Mouse (Mus musculus) left cerebral cortex, adult 11 months (tissue): ENCODE results near the gene Plac1.

Source experiments
- DNase-seq: peaks from one replicate; pipeline ENCODE4 v3.0.0; 2022; ENCODE audit warnings: low spot score

Gene Plac1

DNA sequence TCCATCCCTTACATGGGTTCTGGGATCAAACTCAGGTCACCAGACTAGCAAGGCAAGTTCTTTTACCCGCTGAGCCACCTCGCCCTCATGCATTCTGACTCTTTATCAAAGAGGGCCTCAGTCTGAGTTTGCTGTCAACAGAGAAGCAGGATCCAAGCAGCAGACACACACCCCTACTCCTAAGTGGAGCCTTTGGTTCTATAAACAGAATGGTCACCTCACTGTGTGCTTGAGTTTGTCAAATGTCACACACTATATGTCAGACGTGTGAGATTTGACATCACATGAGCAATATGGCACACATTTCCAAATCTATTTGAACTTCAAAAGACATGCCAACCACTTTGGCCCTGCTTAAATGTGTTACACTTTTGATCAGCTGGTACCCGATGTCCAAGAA lies 42.2 kb downstream of the Plac1 start:
- DNase-seq, result no peak

DNA sequence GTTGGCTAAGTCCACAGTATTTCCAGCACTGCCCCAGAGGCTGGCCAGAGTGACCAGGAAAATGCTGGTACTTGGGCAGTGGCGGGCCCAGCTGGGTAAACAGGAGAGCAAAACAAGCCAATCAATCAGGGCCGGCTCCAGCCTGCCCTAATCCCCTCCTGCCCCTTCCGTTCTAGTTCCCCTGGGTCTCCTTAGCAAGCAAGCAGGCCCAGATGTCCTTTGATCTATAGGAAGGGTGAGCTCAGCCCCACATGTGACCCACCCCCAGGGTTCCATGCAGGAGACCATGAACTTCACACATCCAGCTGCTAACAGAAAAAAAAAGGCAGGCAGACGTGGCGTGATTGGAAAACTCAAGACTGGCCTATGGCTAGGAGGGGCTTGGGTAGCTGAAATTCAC lies 43.5 kb downstream of the Plac1 start:
- DNase-seq, result no peak

DNA sequence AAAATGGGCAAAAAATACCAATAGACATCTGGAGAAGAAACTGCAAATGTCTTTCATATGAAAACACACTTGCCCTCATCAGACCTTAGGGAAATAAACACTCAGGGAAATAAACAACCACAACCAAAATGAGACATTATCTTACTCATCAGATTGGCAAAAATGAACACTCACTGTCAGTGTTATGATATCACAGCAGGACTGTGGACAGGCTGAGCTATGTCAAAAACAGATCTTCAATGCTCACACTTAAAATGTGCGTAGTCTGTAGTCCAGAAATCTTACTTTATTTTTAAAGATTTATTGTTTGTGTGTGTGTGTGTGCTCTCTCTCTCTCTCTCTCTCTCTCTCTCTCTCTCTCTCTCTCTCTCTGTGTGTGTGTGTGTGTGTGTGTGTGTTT lies 51.2 kb downstream of the Plac1 start:
- DNase-seq, result no peak

DNA sequence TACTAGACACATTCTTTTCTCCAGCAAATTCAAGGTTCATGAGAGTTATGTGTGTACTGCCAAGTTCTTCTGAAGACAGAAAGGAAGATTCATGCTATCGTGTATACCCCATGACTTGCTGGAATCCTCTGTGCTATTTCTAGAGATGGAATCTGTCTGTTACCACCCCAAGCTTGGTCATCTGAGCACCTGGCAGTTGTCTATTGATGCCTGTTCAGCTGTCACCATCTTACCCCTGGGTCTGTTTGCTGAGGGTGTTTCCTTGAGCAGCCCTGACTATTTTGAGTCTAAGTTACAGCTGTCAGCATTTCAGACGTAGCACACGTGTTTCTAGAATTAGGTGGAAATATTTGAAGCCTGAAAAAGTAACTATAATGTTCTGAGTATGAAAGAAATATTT lies 60.1 kb downstream of the Plac1 start:
- no peak for DNase-seq

DNA sequence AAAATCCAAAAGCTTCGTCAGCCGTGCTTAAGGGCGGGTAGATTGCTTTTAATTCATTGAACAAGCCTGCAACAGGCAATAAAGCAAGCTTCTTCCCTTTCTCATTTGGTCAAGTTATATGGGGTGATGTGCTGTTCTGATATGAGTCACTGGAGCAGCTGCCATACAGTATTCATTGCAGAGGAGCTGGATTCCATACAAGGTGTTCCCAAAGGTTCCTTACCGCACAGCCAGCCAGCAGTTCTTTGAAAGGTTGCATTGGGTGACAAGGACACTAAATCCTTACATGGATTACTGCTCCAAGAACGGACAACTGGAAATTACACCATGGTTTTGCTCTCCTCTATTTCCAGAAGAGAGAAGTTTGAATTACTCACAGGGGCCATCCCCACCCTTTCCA lies 63.6 kb downstream of the Plac1 start:
- no peak for DNase-seq

DNA sequence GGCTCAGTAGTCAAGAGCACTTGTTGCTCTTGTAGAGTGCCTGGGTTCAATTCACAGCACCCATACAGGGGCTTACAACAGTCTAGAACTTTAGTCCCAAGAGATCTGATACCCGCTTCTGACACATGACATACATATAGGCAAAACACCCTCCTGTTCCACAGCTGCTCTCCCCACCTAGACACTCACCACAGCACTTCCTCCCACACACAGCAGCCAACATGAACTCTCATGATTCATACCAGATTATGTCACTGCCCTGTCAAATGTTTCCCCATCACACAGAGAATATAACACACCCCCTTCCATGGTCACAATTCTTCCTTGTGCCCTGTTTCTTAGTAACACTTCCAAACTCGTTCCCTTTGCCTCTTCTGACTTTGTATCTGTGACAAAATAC lies 71.3 kb downstream of the Plac1 start:
- no peak for DNase-seq

DNA sequence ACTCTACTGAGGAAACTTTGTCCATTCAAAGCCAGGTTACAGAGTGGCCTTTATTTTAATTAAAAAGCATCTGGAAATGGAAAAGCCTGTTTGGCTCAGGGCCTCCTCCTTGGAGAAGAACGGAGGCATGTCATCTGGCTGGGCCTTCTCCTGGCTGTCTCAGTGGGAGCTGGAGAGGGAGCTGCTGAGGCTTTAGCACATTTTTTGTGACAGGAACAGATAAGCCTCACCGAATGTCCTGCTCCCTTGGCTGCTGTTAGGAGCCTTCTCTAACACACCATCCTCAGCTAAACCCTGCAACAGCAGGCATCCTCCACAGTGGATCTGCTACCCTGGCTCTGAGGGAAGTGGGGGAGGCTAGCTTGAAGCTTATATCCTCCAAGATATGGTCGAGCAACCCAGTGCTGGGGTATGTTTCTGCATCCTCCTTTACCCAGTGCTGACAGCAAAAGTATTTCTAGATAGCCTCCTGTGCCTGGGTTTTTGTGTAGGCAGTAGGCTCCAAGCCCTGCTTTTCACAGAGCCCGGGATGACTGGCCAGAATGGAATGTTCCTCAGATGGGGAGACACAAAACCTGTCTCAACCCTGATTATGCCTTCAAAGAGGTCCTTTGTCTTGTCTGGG lies 72.9 kb downstream of the Plac1 start:
- no peak for DNase-seq

DNA sequence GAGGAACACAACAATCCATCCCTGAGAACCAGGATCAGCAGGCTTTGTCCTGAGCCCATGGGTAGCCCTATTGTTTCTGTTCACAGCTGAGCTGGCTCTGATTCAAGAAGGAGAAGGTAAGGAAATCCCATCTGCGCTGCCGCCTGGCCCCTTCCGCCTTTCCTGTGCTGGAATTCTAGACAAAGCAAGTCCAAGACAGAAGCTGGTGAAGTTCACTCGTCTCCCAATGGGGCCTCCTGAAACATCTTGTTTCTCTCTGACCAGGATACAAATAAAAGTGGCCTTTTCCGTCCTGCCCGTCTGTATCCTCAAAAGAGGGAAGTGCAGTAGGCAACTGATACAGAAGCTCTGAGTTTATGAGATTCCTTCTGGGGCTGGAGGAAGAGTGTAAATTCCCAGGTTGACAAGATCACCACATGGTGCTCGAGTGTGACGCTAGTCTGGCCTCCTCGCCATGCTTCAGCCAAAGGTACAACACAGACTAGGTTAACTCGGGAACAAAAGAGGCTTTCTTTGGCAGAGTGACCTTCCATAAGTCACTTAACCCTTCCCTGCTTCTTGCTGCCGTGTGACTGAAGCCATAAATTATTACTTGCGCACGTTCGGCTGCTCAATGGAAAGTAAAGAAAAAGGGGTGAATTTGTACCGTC lies 73.5 kb downstream of the Plac1 start:
- no peak for DNase-seq

DNA sequence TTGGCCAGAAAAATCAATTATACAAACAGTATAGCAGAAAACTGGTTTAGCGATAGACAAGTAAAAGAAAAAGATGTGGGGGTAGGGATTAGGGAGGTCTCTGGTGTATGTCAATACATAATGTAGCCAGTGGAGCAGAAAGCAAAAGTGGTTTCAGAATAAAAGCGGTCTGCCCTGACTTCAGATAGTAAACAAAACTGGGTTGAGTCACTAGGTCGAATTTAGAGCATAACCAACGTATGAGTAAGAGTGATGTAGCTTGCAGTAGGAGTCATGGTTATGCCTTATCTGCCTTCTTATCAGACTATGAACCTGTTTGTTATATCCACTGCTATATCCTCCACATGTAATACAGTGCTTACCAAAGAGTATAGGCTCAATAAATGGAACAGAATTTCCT lies 77.3 kb downstream of the Plac1 start:
- no peak for DNase-seq

DNA sequence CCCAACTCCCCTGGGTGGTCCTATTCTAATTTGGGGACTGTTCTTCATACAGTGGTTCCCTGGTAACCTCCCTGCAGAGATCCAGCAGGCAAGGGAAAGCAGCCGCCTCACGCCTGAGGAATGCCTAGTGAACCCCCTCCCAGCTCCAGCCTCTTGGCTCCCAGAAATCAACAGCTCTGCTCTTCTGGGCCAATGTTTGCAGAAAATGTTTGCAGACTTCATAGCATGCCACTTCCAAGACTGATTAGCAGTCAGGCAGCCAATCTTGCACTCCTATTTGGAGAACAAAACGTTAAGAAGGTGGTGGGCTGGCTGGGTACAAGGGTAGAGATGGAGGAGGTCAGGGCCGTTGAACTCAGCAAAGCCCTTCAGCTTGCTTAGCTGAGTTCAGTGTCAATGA lies 78.3 kb downstream of the Plac1 start:
- DNase-seq, result no peak

DNA sequence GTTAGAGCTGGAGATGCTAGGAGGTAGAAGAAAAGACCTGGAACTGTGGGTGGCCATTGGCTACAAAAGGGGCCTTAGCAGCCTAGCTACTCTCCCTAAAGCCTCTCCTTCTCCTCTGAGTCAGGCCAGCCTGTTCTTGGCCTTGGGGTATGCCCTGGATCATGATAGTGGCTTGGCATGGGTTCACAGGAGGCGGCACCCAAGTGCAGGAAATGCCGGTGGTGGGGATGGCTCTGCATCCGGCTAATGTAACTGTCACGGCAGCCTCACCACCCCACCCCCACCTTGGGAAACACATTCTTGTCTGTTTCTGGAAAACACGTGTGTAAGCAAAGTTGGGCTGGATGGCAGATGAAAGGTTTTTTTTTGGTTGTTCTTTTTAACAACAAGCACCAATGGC lies 78.8 kb downstream of the Plac1 start:
- DNase-seq, result no peak

DNA sequence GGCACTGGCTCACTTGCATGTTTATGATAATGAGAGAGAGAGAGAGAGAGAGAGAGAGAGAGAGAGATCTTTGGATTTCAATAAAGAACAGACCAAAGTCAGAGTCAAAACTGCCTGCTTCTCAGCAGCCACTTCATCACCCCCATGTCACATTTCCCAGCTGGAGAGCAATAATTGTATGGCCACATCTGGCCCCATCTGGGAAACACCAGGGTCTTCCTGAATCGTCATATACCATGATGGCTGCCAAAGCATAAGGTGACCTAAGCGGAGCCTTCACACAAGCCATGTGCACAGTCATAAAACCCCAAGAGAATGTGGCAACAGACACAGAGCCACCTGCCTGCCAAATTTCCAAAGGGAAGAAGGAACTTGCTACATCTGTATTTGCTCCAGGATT lies 91.9 kb downstream of the Plac1 start:
- no peak for DNase-seq

DNA sequence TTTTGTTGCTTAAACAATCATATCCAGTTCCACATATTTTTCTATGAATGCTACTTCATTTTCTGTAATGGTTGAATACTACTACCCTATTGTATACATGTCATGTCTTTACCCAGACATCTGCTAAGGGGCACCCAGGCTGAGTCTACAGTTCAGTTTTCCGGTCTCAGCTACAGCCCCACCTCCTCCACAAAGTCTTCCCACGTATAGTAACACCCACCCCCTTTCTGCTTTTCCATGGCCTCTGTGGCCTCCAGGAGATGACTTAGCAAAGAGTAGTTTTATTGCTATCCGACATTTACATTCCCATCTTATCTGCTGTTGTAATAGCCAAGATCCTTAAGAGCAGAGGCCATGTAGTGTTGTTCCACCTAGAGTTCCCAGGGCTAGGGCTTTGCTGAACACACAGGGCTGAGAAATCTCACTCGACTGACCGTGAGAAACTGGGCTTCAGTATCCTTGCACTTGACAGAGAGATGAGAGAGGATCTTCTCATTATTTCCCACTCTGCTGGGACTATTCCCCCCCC lies 93.5 kb downstream of the Plac1 start:
- no peak for DNase-seq

DNA sequence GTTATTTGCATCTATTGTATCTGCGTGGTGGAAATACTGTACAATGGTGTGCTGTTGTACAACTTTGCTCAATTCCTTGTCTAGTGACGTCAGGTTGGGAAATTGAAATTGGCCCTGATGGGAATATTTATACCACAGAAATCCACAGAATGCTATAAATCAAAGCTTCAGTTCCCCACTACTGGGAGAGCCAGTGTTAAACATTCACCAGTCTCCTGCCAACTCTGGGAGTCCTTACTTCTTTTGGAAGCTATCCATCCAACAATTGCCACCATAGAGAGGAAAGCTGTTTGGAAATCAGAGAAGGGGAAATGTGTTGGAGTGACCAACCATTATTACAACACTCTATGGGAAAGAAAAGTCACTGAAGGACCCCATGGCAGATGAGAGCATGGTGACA lies 100.3 kb downstream of the Plac1 start:
- DNase-seq, result no peak

DNA sequence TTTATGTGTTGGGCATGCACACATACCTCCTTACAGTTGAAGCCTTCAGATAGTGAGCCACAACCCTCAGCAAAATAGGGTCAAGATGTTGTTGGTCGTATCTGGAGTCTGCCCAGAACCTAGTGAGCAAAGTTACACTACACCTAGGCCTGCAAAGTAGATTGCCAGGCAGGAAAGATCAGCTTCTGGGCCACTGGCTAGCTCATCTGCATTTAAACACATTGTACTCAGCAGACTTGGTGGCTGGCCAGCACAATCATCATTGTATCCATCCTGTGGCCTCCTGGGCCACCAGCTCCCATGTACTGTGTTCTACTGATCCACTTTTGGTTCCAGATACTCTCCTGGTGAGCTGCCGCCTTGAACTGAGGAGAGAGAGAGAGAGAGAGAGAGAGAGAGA lies 102.8 kb downstream of the Plac1 start:
- no peak for DNase-seq

DNA sequence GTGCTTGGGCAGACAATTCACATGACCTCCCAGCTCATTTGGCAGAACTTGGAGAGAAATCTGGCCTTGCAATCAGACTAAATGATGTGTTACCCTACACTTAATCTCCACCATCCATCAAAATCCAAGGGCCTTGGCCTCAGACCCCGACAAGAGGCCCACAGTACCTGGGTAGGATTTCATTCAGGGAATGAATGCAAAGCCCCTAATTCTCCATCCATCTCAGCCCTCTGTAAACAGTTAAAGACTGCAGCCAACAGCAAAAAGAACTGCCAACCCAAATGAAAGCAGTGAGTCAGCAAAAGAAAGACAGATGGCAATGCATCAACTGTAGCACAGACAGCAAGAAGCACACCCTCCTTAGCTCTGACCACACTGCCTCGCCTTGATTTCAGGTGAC lies 110.4 kb downstream of the Plac1 start:
- DNase-seq, result no peak

DNA sequence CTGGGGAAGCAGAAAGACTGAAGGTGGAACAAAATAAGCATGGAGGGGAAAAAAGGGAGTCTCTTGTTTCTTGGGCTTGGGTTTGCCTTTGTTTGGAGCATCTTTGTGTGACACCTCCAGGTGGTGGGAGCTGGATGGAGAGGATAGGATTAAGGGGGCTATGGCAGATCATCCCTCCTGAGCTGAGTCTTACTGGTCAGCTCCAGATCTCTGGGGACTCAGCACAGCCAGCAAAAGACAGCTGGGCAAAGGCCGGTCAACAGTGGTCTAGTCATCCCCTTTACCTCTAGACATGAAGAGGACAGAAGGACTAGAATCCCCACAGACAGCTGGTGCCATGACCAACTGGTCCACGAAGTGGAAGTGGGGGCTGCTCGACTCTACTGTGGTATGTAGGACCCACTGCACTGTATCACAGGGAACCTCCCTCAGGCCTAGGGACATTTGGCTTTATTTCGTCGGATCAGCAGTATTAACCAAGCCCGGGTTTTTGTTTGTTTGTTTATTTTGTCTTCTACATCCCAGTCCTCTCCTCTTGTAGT lies 113.3 kb downstream of the Plac1 start:
- DNase-seq, result no peak

DNA sequence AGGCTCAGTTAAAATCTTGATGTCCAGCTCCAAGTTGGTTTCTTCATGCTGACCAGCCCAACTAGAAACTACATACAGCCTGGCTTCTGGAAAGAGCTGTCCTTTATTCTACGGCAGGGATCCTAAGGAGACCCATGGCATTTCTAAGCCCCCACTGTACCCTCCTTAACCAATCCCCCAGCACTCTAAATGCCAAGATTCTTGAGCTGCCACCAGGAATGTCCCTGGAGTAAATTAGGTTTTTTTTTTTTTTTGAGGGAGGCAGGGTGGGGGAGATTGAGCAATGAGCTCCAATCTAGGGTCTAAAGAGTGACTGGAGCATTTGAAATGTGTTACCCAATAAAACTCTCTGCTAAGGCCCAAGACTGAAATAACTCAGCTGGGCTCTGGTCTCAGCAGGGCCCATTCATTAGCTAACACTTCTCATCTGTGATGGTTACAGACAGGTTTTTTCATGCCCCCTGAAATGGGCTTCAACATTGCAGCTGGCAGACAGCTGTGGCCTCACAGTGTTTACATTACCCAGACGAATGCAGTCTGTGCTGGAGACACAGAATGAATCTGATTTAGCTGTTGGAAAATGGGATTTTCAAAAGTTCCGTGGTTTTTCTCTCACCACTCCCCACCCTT lies 114.0 kb downstream of the Plac1 start:
- no peak for DNase-seq

DNA sequence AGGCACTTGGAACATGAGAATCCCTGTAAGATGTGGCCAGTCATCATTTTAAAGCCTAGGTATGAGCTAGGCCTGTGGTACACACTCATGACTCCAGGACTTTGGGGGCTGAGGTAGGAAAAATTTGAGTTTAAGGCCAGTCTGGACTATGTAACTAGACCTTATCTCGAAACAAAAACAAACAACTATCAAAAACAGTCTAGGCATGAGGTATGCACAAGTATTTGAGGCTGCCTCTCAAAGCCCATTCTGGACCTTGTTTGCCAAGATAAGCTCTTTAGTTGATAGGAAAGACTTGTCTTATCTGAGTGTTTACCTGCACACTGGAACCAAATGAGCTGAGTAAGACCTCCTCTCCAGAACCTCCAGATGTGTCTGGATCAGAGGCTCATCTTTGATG lies 116.3 kb downstream of the Plac1 start:
- no peak for DNase-seq

DNA sequence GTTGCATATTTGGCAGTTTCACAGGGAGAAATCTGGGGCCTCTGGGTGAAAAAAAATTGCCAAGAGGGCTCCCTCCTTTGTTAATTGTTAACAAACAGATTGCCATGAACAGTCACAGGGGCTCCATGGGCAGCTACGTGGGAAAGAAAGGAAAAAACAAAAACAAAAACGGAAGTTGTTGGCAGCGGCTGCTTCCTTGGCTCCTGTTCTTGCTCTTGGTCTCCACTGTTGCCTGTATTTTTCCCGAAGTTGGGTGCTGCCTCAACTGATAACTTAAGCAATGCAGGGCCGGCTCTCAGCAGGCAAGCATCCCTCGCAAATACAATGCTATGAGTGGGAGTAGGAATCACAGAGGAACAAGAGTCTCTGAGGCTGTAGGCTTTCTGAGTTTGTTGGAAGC lies 121.3 kb downstream of the Plac1 start:
- no peak for DNase-seq

DNA sequence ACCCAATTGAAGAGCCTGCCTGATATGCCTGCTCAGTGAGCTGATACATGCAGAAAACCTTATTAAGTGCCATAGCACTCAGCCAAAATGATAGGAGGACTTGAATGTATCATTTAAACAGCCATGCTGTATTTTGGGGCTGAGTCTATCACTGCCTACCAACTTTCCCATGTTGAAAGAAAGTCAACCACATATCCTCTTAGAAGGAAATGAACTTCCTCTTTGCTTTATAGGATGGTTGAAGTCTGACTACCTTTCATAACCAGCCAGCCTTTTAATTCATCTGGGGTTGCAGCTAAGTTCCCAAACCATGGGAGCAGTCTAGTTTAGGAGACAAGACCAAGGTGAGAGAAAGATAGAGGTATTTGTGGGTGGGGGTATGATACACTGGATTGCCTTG lies 121.9 kb downstream of the Plac1 start:
- DNase-seq, result no peak

DNA sequence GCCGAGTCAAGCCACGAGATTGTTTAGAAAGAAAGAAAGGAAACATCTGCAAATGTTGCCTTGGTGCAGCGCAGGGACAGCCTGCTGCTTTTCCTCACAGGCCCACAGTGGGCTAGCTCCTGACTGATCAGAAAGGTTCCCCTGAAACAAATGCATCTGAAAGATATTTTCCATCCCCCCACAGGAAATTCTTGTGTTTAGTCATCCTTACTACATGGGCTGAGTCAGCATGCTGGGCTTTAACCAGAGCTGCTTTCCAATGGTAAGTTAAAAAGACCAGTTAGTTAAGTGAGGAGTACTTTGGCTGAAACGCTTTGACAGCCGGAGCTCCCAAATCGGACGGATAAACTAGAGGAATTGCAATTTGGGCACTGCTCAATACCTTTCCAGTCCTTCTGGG lies 124.9 kb downstream of the Plac1 start:
- no peak for DNase-seq

DNA sequence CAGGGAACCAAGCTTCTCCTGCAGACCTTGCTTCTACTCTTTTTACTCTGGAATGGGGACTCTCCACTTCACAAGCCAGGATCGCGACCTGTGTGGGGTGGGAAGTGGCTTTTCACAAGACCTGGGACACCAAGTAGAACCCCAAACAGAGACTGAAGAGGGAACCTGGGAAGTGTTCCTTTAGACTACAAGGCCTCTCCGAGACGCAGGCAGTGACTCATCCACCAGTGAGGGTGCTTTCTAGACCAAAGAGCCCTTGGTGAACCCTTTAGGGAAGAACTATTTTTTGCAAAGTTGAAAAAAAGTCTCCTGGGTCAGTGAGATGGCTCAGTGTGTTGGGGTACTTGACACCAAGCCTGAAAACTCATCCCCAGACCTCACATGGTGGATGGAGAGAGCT lies 129.8 kb downstream of the Plac1 start:
- no peak for DNase-seq
